Mouse (Mus musculus): Measurements from ENCODE around the gene Itsn1.

Gene Itsn1

DNA sequence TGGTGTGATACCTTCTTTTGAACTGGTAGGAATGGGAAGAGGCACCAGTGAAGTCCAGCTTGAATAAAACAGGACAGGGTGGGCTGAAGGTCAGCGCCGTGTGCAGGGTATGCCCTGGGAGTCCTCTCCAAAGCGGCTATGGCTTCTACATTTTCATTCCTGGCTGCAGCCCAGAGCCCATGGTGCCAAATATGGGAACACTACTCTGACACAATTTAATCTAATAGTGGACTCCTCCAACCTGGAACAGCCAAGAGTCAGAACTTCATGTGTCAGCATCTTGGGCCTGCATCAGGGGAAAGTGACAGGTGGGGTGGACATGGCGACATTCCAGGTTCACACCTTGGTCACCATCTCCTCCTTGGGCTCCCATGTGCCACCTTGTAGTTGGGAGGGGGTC, 147.4 kb downstream of the Itsn1 start:
- DNase-seq = no peak

DNA sequence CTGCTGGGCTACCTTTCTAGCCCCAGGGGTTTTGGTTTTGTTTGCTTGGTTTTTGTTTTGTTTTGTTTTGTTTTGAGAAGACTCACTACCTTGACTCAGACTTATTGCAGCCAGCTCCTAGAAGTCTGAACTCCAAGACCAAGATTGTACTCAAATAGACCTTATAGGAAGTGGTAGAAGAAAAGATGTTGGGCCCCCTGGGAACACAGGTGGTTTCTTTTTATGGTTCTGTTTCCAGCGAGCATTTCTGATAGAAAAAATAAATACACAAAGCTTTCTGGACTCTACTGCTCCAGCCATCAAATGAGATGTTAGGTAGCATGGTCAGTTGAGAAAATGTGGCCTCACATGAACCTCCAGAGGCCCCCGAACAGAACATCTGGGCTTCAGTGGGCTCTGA, 150.0 kb downstream of the Itsn1 start:
- DNase-seq = no peak

DNA sequence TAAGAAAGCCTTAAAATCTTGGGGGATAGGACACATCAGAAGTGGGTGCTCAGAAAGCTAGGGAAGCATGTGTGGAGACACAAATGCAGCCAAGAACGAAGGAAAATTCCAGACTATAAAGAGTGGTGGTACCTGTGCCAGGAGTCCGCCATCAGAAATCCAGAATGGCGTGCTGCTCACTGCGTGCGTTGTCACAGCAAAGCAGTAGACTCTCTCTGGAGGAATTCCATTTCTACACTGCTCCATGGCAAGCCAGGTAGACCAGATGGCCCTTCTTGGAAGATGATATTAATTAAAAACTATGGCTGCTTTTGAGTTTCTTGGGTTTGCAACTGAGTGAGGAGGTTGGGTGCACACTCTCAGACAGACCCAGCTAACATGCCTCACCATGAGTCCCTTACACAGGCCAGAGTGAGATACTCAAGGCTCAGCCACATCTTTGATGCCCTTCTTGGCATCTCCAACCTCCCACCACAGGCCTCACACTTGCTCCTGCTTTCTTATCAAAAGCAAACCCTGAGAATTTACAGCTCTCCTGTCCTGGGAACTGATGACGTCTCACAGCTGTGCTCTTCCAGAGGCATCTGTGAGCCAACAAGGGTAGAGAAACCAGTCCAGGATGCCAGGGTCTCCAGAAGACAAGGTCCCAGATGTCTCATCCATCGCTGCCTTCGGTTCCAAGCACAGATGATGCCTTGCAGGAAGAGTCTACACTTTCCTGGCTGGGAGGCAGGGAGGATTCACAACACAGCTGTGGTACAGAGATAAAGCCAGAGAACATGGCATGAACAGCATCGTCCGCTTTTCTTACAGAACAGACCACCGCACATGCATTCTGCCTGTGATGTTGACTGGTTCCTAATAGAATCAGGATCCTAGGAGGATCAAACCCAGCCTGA, 152.0 kb downstream of the Itsn1 start:
- DNase-seq = no peak

DNA sequence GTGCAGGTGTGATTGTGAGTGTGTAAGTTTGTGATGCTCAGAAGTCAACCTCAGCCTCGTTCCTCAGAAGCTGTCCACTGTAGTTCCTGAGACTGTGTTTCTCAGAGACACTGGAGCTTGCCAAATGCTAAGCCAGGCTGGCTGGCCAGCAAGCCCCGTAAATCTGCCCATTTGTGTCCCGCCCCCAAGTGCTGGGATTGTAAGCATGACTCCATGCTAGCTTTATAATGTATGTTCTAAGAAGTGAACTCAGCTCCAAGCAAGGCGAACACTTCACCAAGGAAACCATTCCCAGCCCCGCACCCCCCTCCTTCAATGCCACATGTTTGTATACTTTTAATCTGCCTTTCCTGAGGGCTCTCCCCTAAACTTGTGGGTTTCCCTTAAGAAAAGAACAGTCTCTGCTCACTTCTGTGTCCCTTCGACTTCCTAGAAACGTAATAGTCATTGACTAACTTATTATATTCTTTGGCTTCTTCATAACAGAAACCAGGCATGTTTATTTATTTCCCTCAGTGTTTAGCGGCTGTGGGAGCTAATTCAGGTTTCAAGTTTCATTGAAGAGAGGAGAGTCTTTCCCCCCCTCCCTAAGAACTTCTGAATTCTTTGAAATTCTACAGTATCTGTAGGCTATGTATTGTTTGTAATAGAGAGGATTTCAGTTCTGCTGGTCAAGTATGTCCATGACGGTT, 153.2 kb downstream of the Itsn1 start:
- DNase-seq = no peak

- DNase-seq = peak; percentile 71
These were observed 154.6 kb downstream of the Itsn1 start for GRCm38 (mm10) chr16:91883636-91884035.

DNA sequence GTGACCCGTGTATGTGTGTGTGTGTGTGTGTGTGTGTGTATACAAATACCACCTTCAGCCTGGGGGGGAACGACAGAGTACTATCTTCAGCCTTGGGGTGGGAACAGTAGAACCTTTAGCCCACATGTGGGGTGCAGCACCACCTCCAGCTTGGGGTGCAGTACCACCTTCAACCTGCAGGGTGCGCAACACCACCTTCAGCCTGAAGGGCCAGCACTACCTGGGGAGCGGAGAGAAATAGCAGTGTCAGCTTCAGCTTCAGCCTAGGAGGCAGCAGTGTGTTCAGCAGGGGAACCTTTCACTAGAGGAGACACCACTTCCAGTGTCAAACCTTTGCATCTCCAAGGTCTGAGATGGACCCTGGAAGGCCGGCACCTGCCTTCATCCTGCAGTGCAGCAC, 155.1 kb downstream of the Itsn1 start:
- peak; percentile 53 to 55 for DNase-seq

GRCm38 (mm10) chr16:91885389-91886122, 156.5 kb downstream of the Itsn1 start:
- DNase-seq = no peak

GRCm38 (mm10) chr16:91888368-91888767, 159.3 kb downstream of the Itsn1 start:
- no peak for DNase-seq

DNA sequence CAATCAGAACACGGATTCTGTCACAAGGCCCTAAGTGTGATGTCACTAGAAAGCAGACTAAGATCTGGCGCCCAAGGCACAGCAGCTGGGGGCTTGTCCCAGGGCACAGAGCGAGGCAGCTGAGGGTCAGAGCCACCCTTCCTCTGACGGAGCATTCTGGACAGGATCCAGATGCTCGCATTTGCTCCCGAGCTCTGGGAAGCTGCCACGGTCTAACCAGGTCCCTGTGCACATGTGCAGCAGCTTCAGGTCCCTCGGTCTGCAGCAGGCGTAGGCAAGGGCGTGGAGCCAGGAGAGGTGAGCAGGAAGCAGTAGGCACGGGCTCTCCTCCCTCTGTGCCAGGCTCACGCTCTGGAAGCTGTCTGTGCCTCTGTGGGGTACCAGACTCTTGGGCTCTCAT, 160.8 kb downstream of the Itsn1 start:
- DNase-seq = peak; percentile 59 to 66

GRCm38 (mm10) chr16:91891218-91891617, 162.1 kb downstream of the Itsn1 start:
- no peak for DNase-seq

DNA sequence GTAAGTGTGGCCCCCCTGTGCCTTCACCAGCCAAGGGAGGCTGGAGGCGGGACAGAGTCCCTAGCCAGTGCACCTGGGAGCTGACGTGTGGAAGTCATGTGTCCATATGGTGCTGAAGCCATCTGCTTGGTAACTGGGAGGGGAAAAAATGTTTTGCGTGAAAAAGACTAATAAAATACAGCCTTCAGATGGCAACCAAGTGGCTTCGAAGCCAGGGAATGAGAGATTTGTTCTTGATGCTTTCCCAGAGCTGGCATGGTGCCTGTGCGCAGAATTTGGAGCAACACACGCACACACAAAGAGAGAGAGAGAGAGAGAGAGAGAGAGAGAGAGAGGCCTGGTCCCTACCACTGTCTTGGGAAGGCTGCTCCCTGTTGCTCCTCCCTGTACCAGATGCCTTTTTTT, 167.3 kb downstream of the Itsn1 start:
- peak; percentile 61 to 77 for DNase-seq

- peak; percentile 72 to 74 for DNase-seq
These were observed 170.1 kb downstream of the Itsn1 start for GRCm38 (mm10) chr16:91898850-91899848.

- DNase-seq = no peak
These were observed 171.2 kb downstream of the Itsn1 start for GRCm38 (mm10) chr16:91900274-91900673.

GRCm38 (mm10) chr16:91903801-91904506, 174.9 kb downstream of the Itsn1 start:
- DNase-seq = peak in 1 of 2 experiments; percentile 44

DNA sequence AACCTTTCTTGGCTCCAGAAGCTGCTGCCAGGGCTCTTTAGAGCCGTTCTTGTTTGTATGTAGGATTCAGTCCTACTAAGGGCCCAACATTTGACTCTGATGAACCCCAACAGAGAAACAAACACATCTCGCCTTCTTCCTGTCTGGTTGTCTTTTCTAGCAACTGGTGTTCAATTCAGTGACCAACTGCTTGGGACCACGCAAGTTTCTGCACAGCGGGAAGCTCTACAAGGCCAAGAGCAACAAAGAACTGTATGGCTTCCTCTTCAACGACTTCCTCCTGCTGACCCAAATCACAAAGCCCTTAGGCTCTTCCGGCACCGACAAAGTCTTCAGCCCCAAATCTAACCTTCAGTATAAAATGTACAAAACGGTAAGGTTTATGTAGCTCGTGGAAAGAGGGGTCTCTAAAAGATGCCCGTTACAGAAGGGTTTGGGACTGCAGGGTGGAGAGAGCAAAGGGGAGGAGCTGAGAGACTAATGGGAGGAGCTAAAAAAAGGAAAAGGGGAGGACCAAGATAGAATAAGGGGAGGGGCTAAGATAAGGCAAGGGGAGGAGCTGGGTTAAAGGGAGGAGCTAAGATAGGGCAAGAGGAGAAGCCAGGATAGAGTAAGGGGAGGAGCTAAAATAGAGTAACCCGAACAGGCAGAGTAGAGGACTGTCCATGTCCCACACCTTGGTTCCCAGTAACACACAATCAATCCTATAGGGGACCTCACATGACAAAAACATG, 176.2 kb downstream of the Itsn1 start:
- no peak for DNase-seq

GRCm38 (mm10) chr16:91905987-91906386, 176.9 kb downstream of the Itsn1 start:
- no peak for DNase-seq

- DNase-seq = no peak
These were observed 177.6 kb downstream of the Itsn1 start for GRCm38 (mm10) chr16:91906672-91907071.

GRCm38 (mm10) chr16:91907158-91907557, 178.1 kb downstream of the Itsn1 start:
- no peak for DNase-seq

DNA sequence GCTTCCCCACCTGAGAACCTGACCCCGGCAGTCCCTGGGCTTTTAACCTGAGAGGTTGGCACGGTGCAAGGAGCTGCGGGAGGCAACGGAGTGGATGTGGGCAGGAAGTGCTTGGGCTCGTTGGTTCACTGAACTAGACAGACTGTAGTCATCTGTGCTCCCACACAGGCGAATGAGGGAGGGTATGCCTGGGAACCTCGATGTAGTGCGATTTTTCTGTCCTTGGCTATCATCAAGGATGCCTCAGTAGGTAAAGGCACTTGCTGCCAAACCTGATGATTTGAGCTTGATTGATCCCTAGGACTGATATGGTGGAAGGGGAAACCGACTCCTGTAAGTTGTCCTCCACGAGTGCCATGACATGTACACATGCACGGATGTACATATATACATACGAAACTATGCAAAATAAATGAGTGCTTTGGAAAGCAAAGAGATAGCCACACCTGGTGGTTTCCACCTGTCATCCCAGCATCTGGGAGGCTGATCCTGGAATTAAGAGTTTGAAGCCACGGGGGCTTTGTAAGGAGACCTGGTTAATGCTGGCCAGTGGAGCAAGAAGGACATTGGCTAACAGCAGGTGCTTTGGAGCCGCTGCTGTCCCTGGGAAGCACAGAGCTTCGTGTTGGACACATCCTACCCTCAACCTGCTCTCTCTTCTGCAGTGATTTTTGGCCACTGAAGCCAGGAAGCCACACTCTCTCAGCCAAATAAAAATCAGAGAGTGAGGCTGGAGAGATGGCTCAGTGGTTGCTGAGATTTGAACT, 180.7 kb downstream of the Itsn1 start:
- DNase-seq = no peak

- peak; percentile 91 for DNase-seq
These were observed 188.6 kb downstream of the Itsn1 start for GRCm38 (mm10) chr16:91917631-91918096.

Data from cerebellum, adult 18-20 months (tissue).